Mouse (Mus musculus): ENCODE measurements around the gene B4galnt1.

DNA sequence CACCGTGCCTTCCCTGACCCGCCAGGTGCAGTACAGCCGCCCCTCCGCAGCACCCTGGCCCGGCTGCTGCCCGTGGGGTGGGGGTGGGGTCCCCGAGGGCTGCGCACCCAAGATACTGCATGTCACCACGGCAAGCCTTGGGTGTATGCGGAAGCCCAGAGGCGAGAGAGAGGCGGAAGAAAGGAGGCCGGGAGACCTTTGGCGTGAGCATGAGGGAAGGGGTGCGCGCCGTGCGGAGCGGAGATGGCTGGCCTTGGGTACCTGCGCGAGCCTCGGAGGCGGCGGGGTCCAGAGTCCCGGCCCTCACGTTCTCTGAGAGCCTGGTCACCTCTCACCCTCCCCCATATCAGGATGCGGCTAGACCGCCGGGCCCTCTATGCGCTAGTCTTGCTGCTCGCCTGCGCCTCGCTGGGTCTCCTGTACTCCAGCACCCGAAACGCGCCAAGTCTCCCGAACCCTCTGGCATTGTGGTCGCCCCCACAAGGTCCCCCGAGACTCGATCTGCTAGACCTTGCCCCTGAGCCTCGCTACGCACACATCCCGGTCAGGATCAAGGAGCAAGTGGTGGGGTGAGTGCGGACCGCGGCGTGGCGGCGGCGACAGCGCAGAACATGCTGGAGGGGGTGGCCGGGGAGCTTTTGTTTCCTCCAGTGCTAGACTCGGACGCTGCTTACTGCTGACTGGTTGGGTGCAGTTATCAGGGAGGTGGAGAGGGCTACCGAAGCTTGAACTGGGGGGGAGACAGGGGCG is 804 bp downstream of the B4galnt1 start:
- TF ChIP-seq ETS1 (IDR thresholded peaks at IDR 0.05; ENCODE audit: low read depth, low read length) (peak; percentile 56; the same call in 1 of the 2 replicates), MAX (IDR thresholded peaks at IDR 0.05; ENCODE audit: low read length) (peak; percentile 69), CTCF (IDR thresholded peaks at IDR 0.05 in 2 of 3, conservative IDR thresholded peaks at IDR 0.05 in 1 of 3; ENCODE audit: control insufficient read depth in 1 of 3, insufficient read depth in 1 of 3, low read depth in 2 of 3, low read length in 3 of 3, poor library complexity in 1 of 3, severe bottlenecking in 1 of 3) (no peak; a peak in 1 of 6 replicates), MAZ (IDR thresholded peaks at IDR 0.05; ENCODE audit: low read depth, low read length) (peak; percentile 44; the same call in 1 of the 2 replicates), NELFE (IDR thresholded peaks at IDR 0.05; ENCODE audit: low read depth, low read length) (peak; percentile 6), POLR2A (IDR thresholded peaks at IDR 0.05; ENCODE audit: control insufficient read depth in 1 of 2, insufficient read depth in 1 of 2, low read depth in 1 of 2, low read length in 2 of 2, poor library complexity in 1 of 2) (peak; percentile 55 to 70; a peak in 3 of 4 replicates), EP300 (IDR thresholded peaks at IDR 0.05; ENCODE audit: low read depth in 1 of 2, low read length in 2 of 2) (peak in 1 of 2 experiments; percentile 59; a peak in 2 of 4 replicates), HCFC1 (IDR thresholded peaks at IDR 0.05; ENCODE audit: low read depth, low read length) (peak; percentile 53), USF2 (IDR thresholded peaks at IDR 0.05; ENCODE audit: borderline replicate concordance in 1 of 2, insufficient read depth in 1 of 2, low read depth in 1 of 2, low read length in 2 of 2) (no peak)

All from MEL (cell line).